Mouse (Mus musculus) gastrocnemius, postnatal 10 days (tissue): Measurements from ENCODE around the gene P2rx5. TPM values are rescaled to one million over a fixed set of nuclear protein-coding genes. Genes with fewer than 3 reads are reported as not detected.

Source experiments
- total RNA-seq, 2 experiments: library from RNA; stranded (reverse); gene quantifications; 2 replicates each; pipeline ENCODE4 v1.2.3; 2021

Gene P2rx5
- total RNA-seq, 2 experiments from 2014 or later = 6.0 to 7.2 TPM

Other genes starting within 250 kb of the P2rx5 start
- gene Atp2a3, start 199.3 kb upstream of the P2rx5 start, total RNA-seq = 10 to 100 TPM; 22.4 to 25.0 TPM
- gene P2rx1, start 161.3 kb upstream of the P2rx5 start, total RNA-seq = 1 to 10 TPM in 1 of 2 experiments, under 1 TPM in 1; 0.85 to 1.2 TPM
- 1 to 10 TPM; 1.7 to 2.2 TPM for gene Camkk1, start 141.4 kb upstream of the P2rx5 start, total RNA-seq
- 1 to 10 TPM; 4.6 to 6.6 TPM for gene Ncbp3, start 112.6 kb upstream of the P2rx5 start, total RNA-seq
- under 1 TPM; 0.05 to 0.20 TPM for gene Itgae, start 69.8 kb upstream of the P2rx5 start, total RNA-seq
- gene Haspin, start 22.1 kb upstream of the P2rx5 start, total RNA-seq = 1 to 10 TPM; 1.7 to 2.0 TPM
- 10 to 100 TPM; 70.7 to 81.6 TPM for gene Emc6, start 16.6 kb downstream of the P2rx5 start, total RNA-seq
- gene Tax1bp3, start 16.7 kb downstream of the P2rx5 start, total RNA-seq = 10 to 100 TPM; 30.2 to 32.3 TPM
- 10 to 100 TPM in 1 of 2 experiments, 1 to 10 TPM in 1; 9.4 to 12.1 TPM for gene Ctns, start 38.6 kb downstream of the P2rx5 start, total RNA-seq
- 1 to 10 TPM; 1.9 TPM for gene Shpk, start 39.0 kb downstream of the P2rx5 start, total RNA-seq
- gene Trpv1, start 73.9 kb downstream of the P2rx5 start, total RNA-seq = under 1 TPM in 1 of 2 experiments, not detected in 1; 0.16 TPM
- under 1 TPM; 0.05 to 0.07 TPM for gene Trpv3, start 107.0 kb downstream of the P2rx5 start, total RNA-seq
- gene Aspa, start 169.2 kb downstream of the P2rx5 start, total RNA-seq = 1 to 10 TPM; 1.5 to 2.2 TPM
- not detected for gene Gm49340, start 169.3 kb downstream of the P2rx5 start, total RNA-seq
- gene Spata22, start 169.3 kb downstream of the P2rx5 start, total RNA-seq = not detected
- not detected for gene Olfr20, start 190.4 kb downstream of the P2rx5 start, total RNA-seq
- not detected for gene Olfr376, start 210.8 kb downstream of the P2rx5 start, total RNA-seq
- not detected for gene Olfr1, start 239.2 kb downstream of the P2rx5 start, total RNA-seq